Comparison of ENCODE assay signal across 8 mouse cellular contexts in genomic region chr7:24949958-24950623, GRCm38 (mm10). TPM values are rescaled to one million over a fixed set of nuclear protein-coding genes. Genes with fewer than 3 reads are reported as not detected.
DNase-seq lines count a peak whose midpoint lies in the region; ATAC-seq and TF ChIP-seq lines count a peak whose summit lies in the region.

No protein-coding gene starts in this region.

- in situ Hi-C loops in Patski (cut with MboI; ENCODE audit: low pct_unique_long_range_greater_than_20kb) = no loop called here

- no peak overlapping the region for H3K27ac ChIP-seq in intestine, postnatal 0 days (ENCODE audit: low read depth, low read length)
- no peak overlapping the region for H3K27ac ChIP-seq in liver, postnatal 0 days (ENCODE audit: low read depth)
- H3K27ac ChIP-seq in neural tube, embryonic 12.5 days = no peak overlapping the region

- H3K9ac ChIP-seq in intestine, postnatal 0 days (ENCODE audit: low read depth, low read length) = no peak overlapping the region
- no peak overlapping the region for H3K9ac ChIP-seq in liver, postnatal 0 days (replicated peaks)
- no peak overlapping the region for H3K9ac ChIP-seq in neural tube, embryonic 12.5 days

- H3K36me3 ChIP-seq in intestine, postnatal 0 days (ENCODE audit: control insufficient read depth, insufficient read depth) = no peaks in the 10 kb centered on the region
- H3K36me3 ChIP-seq in liver, postnatal 0 days (replicated peaks; ENCODE audit: insufficient read depth, low read length) = no peaks in the 10 kb centered on the region
- H3K36me3 ChIP-seq in neural tube, embryonic 12.5 days = no peaks in the 10 kb centered on the region

- ATAC-seq in Patski = peak; percentile 54
- ATAC-seq in granulocyte monocyte progenitor cell, adult 5-6 weeks (replicated peaks; ENCODE audit: poor library complexity, severe bottlenecking) = peak; percentile 65
- no peak for ATAC-seq in intestine, postnatal 0 days
- peak; percentile 50; the same call in 1 of the 2 replicates for ATAC-seq in liver, postnatal 0 days
- peak; percentile 49 for ATAC-seq in neural tube, embryonic 12.5 days (ENCODE audit: low FRiP score, low read depth)

- WGBS in intestine, postnatal 0 days = under 1% methylated on average over 8 of the region's 8 CpGs
- WGBS in liver, postnatal 0 days (ENCODE audit: insufficient replicate concordance) = under 1% methylated on average over 8 of the region's 8 CpGs
- 0% methylated on average over 8 of the region's 8 CpGs for WGBS in neural tube, embryonic 12.5 days

- peaks cover 69% of the 10 kb centered on the region for H3K27me3 ChIP-seq in Patski
- H3K27me3 ChIP-seq in intestine, postnatal 0 days (replicated peaks; ENCODE audit: control insufficient read depth, insufficient read depth, low read length) = peaks cover 92% of the 10 kb centered on the region
- H3K27me3 ChIP-seq in liver, postnatal 0 days (ENCODE audit: insufficient read depth, low read length) = peaks cover 96% of the 10 kb centered on the region
- H3K27me3 ChIP-seq in neural tube, embryonic 12.5 days (replicated peaks) = peaks cover 96% of the 10 kb centered on the region

- CTCF ChIA-PET in Patski (lab: Charles Lee) = interaction anchor here (0.6 to 2.0 kb wide), 8 partner anchors 10 to 144 kb away, joined by 3 to 11 read pairs (median 4); no protein-coding TSS in a partner anchor

- H3K4me2 ChIP-seq in intestine, postnatal 0 days (replicated peaks; ENCODE audit: low read depth) = no peak overlapping the region
- H3K4me2 ChIP-seq in liver, postnatal 0 days (ENCODE audit: low read depth, low read length) = no peak overlapping the region
- H3K4me2 ChIP-seq in neural tube, embryonic 12.5 days (replicated peaks) = 0 out of 2 replicates have a peak overlapping the region, but pooled peaks have one; percentile 8

- H3K9me3 ChIP-seq in intestine, postnatal 0 days (ENCODE audit: control insufficient read depth) = no peaks in the 10 kb centered on the region
- no peaks in the 10 kb centered on the region for H3K9me3 ChIP-seq in liver, postnatal 0 days (ENCODE audit: low read length)
- no peaks in the 10 kb centered on the region for H3K9me3 ChIP-seq in neural tube, embryonic 12.5 days

- peaks cover 5% of the 10 kb centered on the region; the same call in 1 of the 2 replicates for H3K4me1 ChIP-seq in intestine, postnatal 0 days (replicated peaks; ENCODE audit: control insufficient read depth, insufficient read depth, low read length)
- no peaks in the 10 kb centered on the region; the same call in 1 of the 2 replicates for H3K4me1 ChIP-seq in liver, postnatal 0 days (ENCODE audit: insufficient read depth)
- peaks cover 60% of the 10 kb centered on the region for H3K4me1 ChIP-seq in neural tube, embryonic 12.5 days

- DNase-seq in 416B (ENCODE audit: low read depth) (peak; percentile 69), Patski (ENCODE audit: low read depth, low spot score) (no peak)
- peak; percentile 62 to 81 for DNase-seq in cerebellum, postnatal 4 days (ENCODE audit: low spot score in 2 of 2)
- DNase-seq in liver, postnatal 0 days = peak; percentile 81
- peak; percentile 85 for DNase-seq in thymus, postnatal 14 days

- H3K4me3 ChIP-seq in intestine, postnatal 0 days (ENCODE audit: low read depth, low read length) = no peak overlapping the region
- H3K4me3 ChIP-seq in liver, postnatal 0 days (ENCODE audit: low read depth, low read length) = no peak overlapping the region
- no peak overlapping the region for H3K4me3 ChIP-seq in neural tube, embryonic 12.5 days

- POLR2A ChIA-PET in Patski (lab: Charles Lee) = interaction anchor here (0.6 to 0.9 kb wide), 2 partner anchors 19 to 131 kb away, joined by 4 to 5 read pairs; no protein-coding TSS in a partner anchor

- no peak for TF ChIP-seq EP300 in liver, postnatal 0 days (IDR thresholded peaks at IDR 0.05; ENCODE audit: low read depth)

- TF ChIP-seq CTCF in Patski (IDR thresholded peaks at IDR 0.05) = peak; percentile 93
- peak; percentile 90 for TF ChIP-seq CTCF in intestine, postnatal 0 days (IDR thresholded peaks at IDR 0.05; ENCODE audit: low read depth)
- TF ChIP-seq CTCF in liver, postnatal 0 days (IDR thresholded peaks at IDR 0.05; ENCODE audit: low read depth) = peak; percentile 89

RNA-seq across cellular contexts. Expression of gene Gm4881, which starts 5.8 kb away (rescaled TPM):
- not detected for polyA plus RNA-seq in Patski (2021)
- not detected in 2 replicates for total RNA-seq in granulocyte monocyte progenitor cell, adult 5-6 weeks (2014; fragmentation: Nextera tagmentation)
- not detected in 2 replicates for total RNA-seq in granulocyte monocyte progenitor cell, adult 5-6 weeks (2017)
- polyA plus RNA-seq in intestine, postnatal 0 days (2015; fragmentation: Nextera tagmentation; extraction: Ambion mirVana) = not detected in 2 replicates
- not detected in 2 replicates for polyA plus RNA-seq in liver, postnatal 0 days (2015; fragmentation: Nextera tagmentation; extraction: Ambion mirVana)
- 0.75 and 0.84 TPM in 2 replicates for polyA plus RNA-seq in neural tube, embryonic 12.5 days (2016; fragmentation: Nextera tagmentation; extraction: Ambion mirVana)

RNA-seq across cellular contexts. Expression of gene Rabac1, which starts 22.5 kb away (rescaled TPM):
- 211 TPM for polyA plus RNA-seq in Patski (2021)
- 112 and 164 TPM in 2 replicates for total RNA-seq in granulocyte monocyte progenitor cell, adult 5-6 weeks (2014; fragmentation: Nextera tagmentation)
- total RNA-seq in granulocyte monocyte progenitor cell, adult 5-6 weeks (2017) = 118 and 121 TPM in 2 replicates
- polyA plus RNA-seq in intestine, postnatal 0 days (2015; fragmentation: Nextera tagmentation; extraction: Ambion mirVana) = 127 and 129 TPM in 2 replicates
- polyA plus RNA-seq in liver, postnatal 0 days (2015; fragmentation: Nextera tagmentation; extraction: Ambion mirVana) = 88.2 and 92.7 TPM in 2 replicates
- polyA plus RNA-seq in neural tube, embryonic 12.5 days (2016; fragmentation: Nextera tagmentation; extraction: Ambion mirVana) = 151 and 154 TPM in 2 replicates

RNA-seq across cellular contexts. Expression of gene Arhgef1, which starts 47.4 kb away (rescaled TPM):
- 95.7 TPM for polyA plus RNA-seq in Patski (2021)
- 81.5 and 141 TPM in 2 replicates for total RNA-seq in granulocyte monocyte progenitor cell, adult 5-6 weeks (2014; fragmentation: Nextera tagmentation)
- 36.5 and 50.2 TPM in 2 replicates for total RNA-seq in granulocyte monocyte progenitor cell, adult 5-6 weeks (2017)
- polyA plus RNA-seq in intestine, postnatal 0 days (2015; fragmentation: Nextera tagmentation; extraction: Ambion mirVana) = 32.6 and 35.9 TPM in 2 replicates
- polyA plus RNA-seq in liver, postnatal 0 days (2015; fragmentation: Nextera tagmentation; extraction: Ambion mirVana) = 30.2 and 30.4 TPM in 2 replicates
- polyA plus RNA-seq in neural tube, embryonic 12.5 days (2016; fragmentation: Nextera tagmentation; extraction: Ambion mirVana) = 84.4 and 89.5 TPM in 2 replicates

RNA-seq across cellular contexts. Expression of gene Cd79a, which starts 52.9 kb away (rescaled TPM):
- not detected for polyA plus RNA-seq in Patski (2021)
- total RNA-seq in granulocyte monocyte progenitor cell, adult 5-6 weeks (2014; fragmentation: Nextera tagmentation) = not detected in 2 replicates
- total RNA-seq in granulocyte monocyte progenitor cell, adult 5-6 weeks (2017) = not detected in 2 replicates
- 0.23 and 0.26 TPM in 2 replicates for polyA plus RNA-seq in intestine, postnatal 0 days (2015; fragmentation: Nextera tagmentation; extraction: Ambion mirVana)
- 32.0 and 34.0 TPM in 2 replicates for polyA plus RNA-seq in liver, postnatal 0 days (2015; fragmentation: Nextera tagmentation; extraction: Ambion mirVana)
- 0.13 and 0.32 TPM in 2 replicates for polyA plus RNA-seq in neural tube, embryonic 12.5 days (2016; fragmentation: Nextera tagmentation; extraction: Ambion mirVana)

RNA-seq across cellular contexts. Expression of gene Atp1a3, which starts 55.7 kb away (rescaled TPM):
- polyA plus RNA-seq in Patski (2021) = 0.05 TPM
- 34.6 and 53.7 TPM in 2 replicates for total RNA-seq in granulocyte monocyte progenitor cell, adult 5-6 weeks (2014; fragmentation: Nextera tagmentation)
- total RNA-seq in granulocyte monocyte progenitor cell, adult 5-6 weeks (2017) = 24.4 and 34.1 TPM in 2 replicates
- polyA plus RNA-seq in intestine, postnatal 0 days (2015; fragmentation: Nextera tagmentation; extraction: Ambion mirVana) = 3.4 and 3.6 TPM in 2 replicates
- 0.85 and 1.2 TPM in 2 replicates for polyA plus RNA-seq in liver, postnatal 0 days (2015; fragmentation: Nextera tagmentation; extraction: Ambion mirVana)
- 110 and 118 TPM in 2 replicates for polyA plus RNA-seq in neural tube, embryonic 12.5 days (2016; fragmentation: Nextera tagmentation; extraction: Ambion mirVana)
